Mouse (Mus musculus) layer of hippocampus, adult 9-10 months (tissue): ENCODE results near the gene Gm16381.
"Not testable (repeated sequence)": the region's sequence is repeated elsewhere in the genome, so short reads cannot be mapped to it uniquely, and the experiment has no call there.

Experiments used
- DNase-seq: peaks from one replicate; pipeline ENCODE4 v3.0.0; 2022; ENCODE audit warnings: low spot score

The Gm16381 gene

GRCm38 (mm10) chr12:87644520-87644919 is at the start of gene Gm16381:
Gm16381 (minus strand) TSS chr12:87644620.
- DNase-seq, result not testable (repeated sequence)

GRCm38 (mm10) chr12:87652916-87653703 is 8.7 kb upstream of the Gm16381 start:
- DNase-seq, result not testable (repeated sequence)

GRCm38 (mm10) chr12:87618569-87618968 is 25.9 kb downstream of the Gm16381 start, which contains the start of gene Gm4027:
Gm4027 (plus strand) TSS chr12:87618869.
- not testable (repeated sequence) for DNase-seq

GRCm38 (mm10) chr12:87602388-87602787 is 42.0 kb downstream of the Gm16381 start, which contains the start of gene Oog1:
Oog1 (plus strand) TSS chr12:87602688.
- not testable (repeated sequence) for DNase-seq

- not testable (repeated sequence) for DNase-seq
Measured at GRCm38 (mm10) chr12:87601388-87601787, 43.0 kb downstream of the Gm16381 start.
